Mouse (Mus musculus) myocyte (in vitro differentiated cells): ENCODE data around the gene Gnptg.

ENCODE experiments used
- MAX ChIP-seq: IDR thresholded peaks from one replicate; pipeline ENCODE4 v1.6.1; 2011; ENCODE audit warnings: low read depth, mild to moderate bottlenecking, control low read depth
- MYOG ChIP-seq, 3 experiments: IDR thresholded peaks; one replicate each; pipeline ENCODE4 v1.6.1; 2011; ENCODE audit warnings: control low read depth in 2 of 3, low read depth in 2 of 3, mild to moderate bottlenecking in 2 of 3; ENCODE audit not compliant: insufficient read length in 2 of 3, control insufficient read depth in 1 of 3, insufficient read depth in 1 of 3
- POLR2A ChIP-seq: IDR thresholded peaks from one replicate; pipeline ENCODE4 v1.6.1; 2011; ENCODE audit warnings: low read depth, mild to moderate bottlenecking, control low read depth, moderate library complexity; ENCODE audit not compliant: insufficient read length
- POLR2AphosphoS2 ChIP-seq: IDR thresholded peaks from one replicate; pipeline ENCODE4 v1.6.1; 2011; ENCODE audit warnings: low read depth, control low read depth; ENCODE audit not compliant: insufficient read length
- REST ChIP-seq: IDR thresholded peaks from one replicate; pipeline ENCODE4 v1.6.1; 2011; ENCODE audit warnings: mild to moderate bottlenecking, control low read depth, moderate library complexity; ENCODE audit not compliant: insufficient read depth, insufficient read length

GRCm38 (mm10) chr17:25252643-25253042, 12.7 kb upstream of the Gnptg start:
- TF ChIP-seq POLR2A (no peak), REST (no peak), POLR2AphosphoS2 (no peak), MAX (no peak), MYOG (IDR thresholded peaks at IDR 0.05; ENCODE audit: control insufficient read depth in 1 of 3, insufficient read depth in 1 of 3, insufficient read length in 2 of 3, low read depth in 2 of 3) (no peak)
